In the genomic region with DNA sequence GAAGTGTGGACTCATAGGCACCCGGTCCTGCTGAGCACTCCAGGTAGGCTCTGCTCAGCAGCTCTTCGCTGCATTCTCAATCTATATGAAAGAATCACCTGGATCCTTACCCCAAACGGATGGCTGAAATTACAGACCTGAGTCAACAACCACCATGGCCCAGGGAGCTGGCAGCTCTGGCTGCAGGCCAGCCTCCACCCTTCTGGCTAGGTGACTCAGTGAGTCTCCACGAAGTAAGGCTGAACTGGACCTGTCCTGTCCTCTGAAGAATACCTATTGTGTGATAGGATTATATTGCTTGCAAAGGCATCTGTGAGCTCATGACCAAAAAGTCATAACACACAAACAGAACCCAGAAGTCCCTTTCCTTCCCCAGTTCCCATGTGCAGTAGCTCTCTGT, we compare ENCODE assay signal across 32 mouse cellular contexts. TPM values are rescaled to one million over a fixed set of nuclear protein-coding genes. Genes with fewer than 3 reads are reported as not detected.
A peak's percentile ranks its signal among the peaks of the same experiment; 100 is the strongest.
DNase-seq lines count a peak whose midpoint lies in the region; ATAC-seq and TF ChIP-seq lines count a peak whose summit lies in the region.
"Had no signal": no experiment of that assay in that cellular context is flagged by ENCODE, and none has a peak within 500 bp of the region (broad histone marks: within the 10 kb centered on the region; RNA-seq: fewer than 3 reads in every experiment).

No protein-coding gene starts in this region.

- TF ChIP-seq EP300 in liver, postnatal 0 days (IDR thresholded peaks at IDR 0.05; ENCODE audit: low read depth): no peak

- no peak for ATAC-seq in liver, postnatal 0 days
- ATAC-seq in liver, embryonic 11.5 days (replicated peaks; ENCODE audit: low FRiP score): no peak
- ATAC-seq in forebrain, embryonic 14.5 days: no peak
- ATAC-seq: forebrain, postnatal 0 days; intestine, embryonic 16.5 days; midbrain, embryonic 15.5 days had no signal

- 57% methylated on average over 4 of the region's 4 CpGs for WGBS in liver, postnatal 0 days (ENCODE audit: insufficient replicate concordance)
- 72% methylated on average over 4 of the region's 4 CpGs for WGBS in liver, embryonic 11.5 days
- 91% methylated on average over 4 of the region's 4 CpGs for WGBS in forebrain, embryonic 14.5 days

- H3K4me3 ChIP-seq in liver, postnatal 0 days (ENCODE audit: low read depth, low read length): no peak overlapping the region
- no peak overlapping the region for H3K4me3 ChIP-seq in liver, embryonic 11.5 days (ENCODE audit: low read depth, low read length)
- H3K4me3 ChIP-seq in forebrain, embryonic 14.5 days (ENCODE audit: low read depth, low read length): no peak overlapping the region
- H3K4me3 ChIP-seq: embryonic facial prominence, embryonic 13.5 days; erythroblast, embryonic 14.5 days; hindbrain, embryonic 13.5 days; limb, embryonic 12.5 days; midbrain, embryonic 10.5 days; midbrain, embryonic 15.5 days; neural tube, embryonic 15.5 days had no signal

- H3K36me3 ChIP-seq in liver, postnatal 0 days (replicated peaks; ENCODE audit: insufficient read depth, low read length): no peaks in the 10 kb centered on the region
- H3K36me3 ChIP-seq in liver, embryonic 11.5 days (ENCODE audit: control insufficient read depth, insufficient read depth, low read length): no peaks in the 10 kb centered on the region
- H3K36me3 ChIP-seq in forebrain, embryonic 14.5 days (ENCODE audit: control insufficient read depth, insufficient read depth, low read length): no peaks in the 10 kb centered on the region
- H3K36me3 ChIP-seq: embryonic facial prominence, embryonic 13.5 days; hindbrain, embryonic 13.5 days; limb, embryonic 12.5 days; midbrain, embryonic 10.5 days; midbrain, embryonic 15.5 days; neural tube, embryonic 15.5 days had no signal

- intact Hi-C loops in left cerebral cortex, postnatal 36 days (cut with DNase I): no loop called here

- H3K27me3 ChIP-seq in liver, postnatal 0 days (ENCODE audit: insufficient read depth, low read length): no peaks in the 10 kb centered on the region
- no peaks in the 10 kb centered on the region for H3K27me3 ChIP-seq in liver, embryonic 11.5 days (replicated peaks; ENCODE audit: control insufficient read depth, insufficient read depth, low read length)
- H3K27me3 ChIP-seq in forebrain, embryonic 14.5 days (replicated peaks; ENCODE audit: control insufficient read depth, insufficient read depth, low read length): no peaks in the 10 kb centered on the region
- H3K27me3 ChIP-seq: CH12.LX; embryonic facial prominence, embryonic 13.5 days; hindbrain, embryonic 13.5 days; limb, embryonic 12.5 days; midbrain, embryonic 15.5 days; neural tube, embryonic 15.5 days had no signal

- no peak for TF ChIP-seq CTCF in liver, postnatal 0 days (IDR thresholded peaks at IDR 0.05; ENCODE audit: low read depth)

- no peaks in the 10 kb centered on the region for H3K9me3 ChIP-seq in liver, postnatal 0 days (ENCODE audit: low read length)
- no peaks in the 10 kb centered on the region for H3K9me3 ChIP-seq in liver, embryonic 11.5 days (ENCODE audit: control insufficient read depth, low read length)
- H3K9me3 ChIP-seq in forebrain, embryonic 14.5 days (replicated peaks; ENCODE audit: control insufficient read depth, low read length): no peaks in the 10 kb centered on the region
- H3K9me3 ChIP-seq: embryonic facial prominence, embryonic 13.5 days; hindbrain, embryonic 13.5 days; limb, embryonic 12.5 days; midbrain, embryonic 10.5 days; midbrain, embryonic 15.5 days; neural tube, embryonic 15.5 days had no signal

- no peak overlapping the region for H3K27ac ChIP-seq in liver, postnatal 0 days (ENCODE audit: low read depth)
- no peak overlapping the region for H3K27ac ChIP-seq in liver, embryonic 11.5 days (ENCODE audit: low read depth, low read length)
- H3K27ac ChIP-seq in forebrain, embryonic 14.5 days (ENCODE audit: low read depth, low read length): no peak overlapping the region
- H3K27ac ChIP-seq: embryonic facial prominence, embryonic 13.5 days; hindbrain, embryonic 13.5 days; kidney, postnatal 0 days; limb, embryonic 12.5 days; midbrain, embryonic 10.5 days; midbrain, embryonic 15.5 days; neural tube, embryonic 15.5 days had no signal

- no peak overlapping the region for H3K9ac ChIP-seq in liver, postnatal 0 days (replicated peaks)
- no peak overlapping the region for H3K9ac ChIP-seq in liver, embryonic 11.5 days (ENCODE audit: low read depth, low read length)
- H3K9ac ChIP-seq in forebrain, embryonic 14.5 days (ENCODE audit: low read length): no peak overlapping the region
- H3K9ac ChIP-seq: embryonic facial prominence, embryonic 13.5 days; forebrain, postnatal 0 days; hindbrain, embryonic 13.5 days; limb, embryonic 12.5 days; midbrain, embryonic 15.5 days; neural tube, embryonic 15.5 days had no signal

- peak; percentile 16 for DNase-seq in liver, postnatal 0 days
- no peak for DNase-seq in liver, embryonic 11.5 days (ENCODE audit: low spot score)
- DNase-seq in urinary bladder, postnatal 25 days (ENCODE audit: low spot score): peak; percentile 40
- no peak for DNase-seq in urinary bladder, postnatal 10 days (ENCODE audit: low spot score)
- DNase-seq in lung, postnatal 14 days: peak; percentile 31
- DNase-seq in left cerebral cortex, postnatal 36 days (ENCODE audit: low spot score in 2 of 2): no peak
- no peak for DNase-seq in forebrain, embryonic 14.5 days (ENCODE audit: low spot score)
- DNase-seq: adrenal gland, postnatal 14 days; B cell, adult 2 months; cerebellum, adult 11-12 months; cerebellum, adult 9-11 months; embryo, embryonic 11 days; forebrain, postnatal 0 days; gastrocnemius, postnatal 10 days; heart, adult 18-20 months; heart, postnatal 4 days; kidney, adult 8-10 months; kidney, postnatal 4 days; retina, postnatal 1 day; right cerebral cortex, postnatal 14 days had no signal

- H3K4me2 ChIP-seq in liver, postnatal 0 days (ENCODE audit: low read depth, low read length): no peak overlapping the region
- no peak overlapping the region for H3K4me2 ChIP-seq in liver, embryonic 11.5 days
- no peak overlapping the region for H3K4me2 ChIP-seq in forebrain, embryonic 14.5 days (ENCODE audit: low read length)
- H3K4me2 ChIP-seq: embryonic facial prominence, embryonic 13.5 days; heart, embryonic 11.5 days; hindbrain, embryonic 13.5 days; limb, embryonic 12.5 days; midbrain, embryonic 15.5 days; neural tube, embryonic 15.5 days had no signal

- no peaks in the 10 kb centered on the region for H3K4me1 ChIP-seq in liver, postnatal 0 days (ENCODE audit: insufficient read depth)
- no peaks in the 10 kb centered on the region for H3K4me1 ChIP-seq in liver, embryonic 11.5 days (replicated peaks; ENCODE audit: control insufficient read depth, insufficient read depth, low read length)
- H3K4me1 ChIP-seq in forebrain, embryonic 14.5 days (ENCODE audit: control insufficient read depth, insufficient read depth, low read length): 0 out of 2 replicates have a peak, but pooled peaks cover 3% of the 10 kb centered on the region
- H3K4me1 ChIP-seq: hindbrain, embryonic 13.5 days; midbrain, embryonic 15.5 days; neural tube, embryonic 15.5 days had no signal

RNA-seq across cellular contexts. Expression of a gene that starts 22.5 kb away (rescaled TPM):
- polyA plus RNA-seq in liver, postnatal 0 days (2015; fragmentation: Nextera tagmentation; extraction: Ambion mirVana): 0.93 and 1.5 TPM in 2 replicates
- polyA plus RNA-seq in liver, embryonic 11.5 days (2014; fragmentation: Nextera tagmentation; extraction: Ambion mirVana): 7.2 and 8.2 TPM in 2 replicates
- total RNA-seq in left cerebral cortex, postnatal 36 days (2021): 100 to 1,000 TPM; 104 to 125 TPM
- polyA plus RNA-seq in forebrain, embryonic 14.5 days (2014; fragmentation: Nextera tagmentation; extraction: Ambion mirVana): 4.6 and 6.6 TPM in 2 replicates
- total RNA-seq: megakaryocyte progenitor cell, adult 5-6 weeks had no signal

Comparison
In these comparisons a context has a peak if more than half of its experiments do, and no peak if none do; other contexts are left out.
1. DNase-seq: peak in liver, postnatal 0 days (single experiment), urinary bladder, postnatal 25 days (single experiment) and lung, postnatal 14 days (single experiment); none in liver, embryonic 11.5 days (single experiment), urinary bladder, postnatal 10 days (single experiment), left cerebral cortex, postnatal 36 days (0 of 2) and forebrain, embryonic 14.5 days (single experiment).